Mouse (Mus musculus) testis, adult 2 months (tissue): Measurements from ENCODE around the gene Nxn.

Source experiments
- CTCF ChIP-seq: fragments of 200-500 bp; IDR thresholded peaks from 2 replicates; pipeline ENCODE4 v1.5.1; 2012; ENCODE audit warnings: low read depth, mild to moderate bottlenecking, inconsistent platforms, low read length, moderate library complexity; ENCODE audit not compliant: control insufficient read depth, insufficient read depth, insufficient replicate concordance
- POLR2A ChIP-seq: fragments of 200-500 bp; IDR thresholded peaks from 2 replicates; pipeline ENCODE4 v1.6.1; 2012; ENCODE audit warnings: low read depth, mild to moderate bottlenecking, inconsistent platforms, low read length, moderate library complexity; ENCODE audit not compliant: control insufficient read depth

DNA sequence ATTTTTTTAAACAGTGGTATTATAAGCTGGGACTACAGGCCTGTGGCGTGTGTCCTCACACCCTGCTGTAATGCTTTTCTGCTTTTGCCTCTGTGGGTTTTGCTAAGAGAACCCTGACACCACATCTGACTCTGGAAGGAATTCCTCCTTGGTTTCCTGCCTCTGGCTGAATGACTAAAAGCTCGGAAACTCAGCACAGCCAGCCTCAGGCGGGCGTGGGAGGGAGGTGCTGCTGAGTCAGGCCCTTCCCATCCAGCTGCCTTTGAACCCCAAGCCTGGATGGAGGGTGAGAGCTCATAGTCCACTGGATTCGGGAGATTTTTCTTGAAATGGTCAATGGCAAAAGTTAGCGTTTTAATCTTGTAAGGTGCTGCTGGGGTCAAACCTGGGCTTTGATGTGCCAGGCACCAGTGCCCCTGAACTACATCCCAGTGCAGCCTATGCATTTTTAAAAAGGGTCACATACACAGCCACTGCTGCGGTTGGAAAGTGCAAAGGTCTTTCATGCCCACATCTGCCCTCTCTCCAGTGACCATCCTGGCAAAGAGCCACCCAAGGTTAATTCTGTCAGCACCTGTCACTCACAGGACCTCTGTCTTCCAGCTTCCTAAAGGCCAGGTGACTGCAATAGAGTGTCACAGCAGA, 113.4 kb downstream of the Nxn start:
- TF ChIP-seq CTCF (no peak), POLR2A (no peak)
